Mouse (Mus musculus): ENCODE measurements around the gene Gjd2.

The Gjd2 gene

DNA sequence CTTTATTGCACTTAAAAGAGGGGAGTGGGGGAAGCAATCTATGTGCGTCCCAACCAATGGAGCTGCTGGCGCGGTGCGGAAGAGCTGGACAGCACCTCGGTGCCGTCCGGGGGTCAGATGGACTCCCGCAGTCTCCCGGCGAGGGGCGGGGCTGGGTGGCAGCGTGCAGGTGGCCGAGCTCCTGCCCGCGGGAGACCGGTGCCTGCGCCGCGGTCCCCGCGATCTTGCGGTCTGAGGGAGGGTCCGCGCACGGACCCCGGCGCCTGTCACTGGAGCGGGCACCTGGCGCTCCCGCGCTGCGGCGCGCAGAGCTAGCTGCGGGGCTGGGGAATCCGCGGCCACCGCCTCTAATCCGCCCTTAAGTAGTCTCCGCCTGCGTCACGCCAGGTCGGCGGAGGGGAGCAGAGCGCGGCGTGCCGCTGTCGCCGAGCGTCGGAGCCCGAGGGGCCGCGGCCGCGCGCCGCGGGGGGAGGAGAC, at the start of gene Gjd2:
Gene Gjd2, minus strand, starts transcription at position 325 of the 477 bp plus-strand sequence.
- DNase-seq, result no peak

DNA sequence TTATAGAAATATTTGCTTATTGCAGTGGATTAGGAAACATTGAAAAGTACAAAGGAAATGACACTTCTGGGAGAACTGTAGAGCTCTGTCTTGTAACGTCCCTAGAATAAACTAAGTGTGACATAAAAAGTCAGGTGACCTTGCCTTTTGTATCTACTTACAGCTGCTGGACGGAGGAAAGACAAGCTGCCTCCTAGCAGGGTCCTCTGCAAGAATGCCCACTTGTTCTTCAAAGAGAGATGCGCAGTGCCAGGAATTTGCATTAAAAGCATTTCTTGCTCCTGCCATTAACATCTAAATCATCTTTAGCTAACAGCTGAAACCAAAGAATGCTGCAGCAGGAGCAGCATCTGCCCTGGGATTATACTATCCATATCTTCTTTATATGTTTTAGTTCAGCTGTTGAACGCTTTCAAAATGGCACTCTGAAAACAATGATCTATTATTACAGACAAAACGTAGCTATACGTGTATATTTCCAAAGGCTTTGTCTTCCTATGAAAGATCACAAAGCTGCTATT, 46.7 kb upstream of the Gjd2 start:
- no peak for DNase-seq

DNA sequence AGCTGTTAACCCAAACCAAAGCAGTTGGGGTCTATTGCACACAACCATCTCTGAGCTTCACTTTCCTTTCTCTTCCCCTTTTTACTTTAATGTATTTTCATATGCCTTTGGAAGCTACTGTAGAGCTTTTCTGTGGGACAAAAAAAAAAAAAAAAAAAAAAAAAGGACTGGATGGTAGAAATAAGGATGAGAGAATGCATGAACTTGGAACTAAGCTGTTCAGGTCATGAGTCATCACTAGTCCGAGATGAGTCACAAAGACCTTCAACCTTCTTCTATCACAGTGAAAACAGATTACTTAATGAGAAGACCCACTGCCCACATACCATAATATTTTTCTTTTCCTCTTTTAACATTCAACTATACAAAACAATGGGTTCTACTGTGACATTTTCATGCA, 46.2 kb upstream of the Gjd2 start:
- no peak for DNase-seq

DNA sequence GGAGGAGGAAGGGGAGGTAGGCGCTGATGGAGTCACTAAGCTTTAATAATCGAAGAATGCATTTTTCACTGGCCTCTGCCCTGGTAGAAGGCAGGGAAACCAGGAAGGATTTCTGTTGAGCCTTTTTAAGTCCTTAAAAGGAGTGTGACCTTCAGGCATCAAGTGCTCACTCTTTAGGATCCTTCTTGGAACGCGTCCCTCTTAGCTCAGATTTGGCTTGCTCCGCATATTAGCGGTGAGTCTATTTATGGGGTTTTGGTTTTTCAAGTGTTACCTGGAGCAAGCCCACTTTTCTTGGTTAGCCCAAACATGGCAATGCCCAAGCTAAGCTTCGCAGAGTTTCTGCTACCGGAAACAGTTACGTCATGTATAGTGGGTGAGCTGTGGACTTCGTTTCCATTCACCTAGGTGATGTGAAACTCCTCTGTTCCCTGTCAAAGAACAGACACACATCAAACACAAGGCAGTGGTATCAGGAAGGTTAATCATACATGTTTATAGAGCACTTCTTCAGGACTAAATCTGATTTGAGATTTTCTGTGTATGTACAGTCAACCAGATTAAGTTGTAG, 44.9 kb upstream of the Gjd2 start:
- no peak for DNase-seq

DNA sequence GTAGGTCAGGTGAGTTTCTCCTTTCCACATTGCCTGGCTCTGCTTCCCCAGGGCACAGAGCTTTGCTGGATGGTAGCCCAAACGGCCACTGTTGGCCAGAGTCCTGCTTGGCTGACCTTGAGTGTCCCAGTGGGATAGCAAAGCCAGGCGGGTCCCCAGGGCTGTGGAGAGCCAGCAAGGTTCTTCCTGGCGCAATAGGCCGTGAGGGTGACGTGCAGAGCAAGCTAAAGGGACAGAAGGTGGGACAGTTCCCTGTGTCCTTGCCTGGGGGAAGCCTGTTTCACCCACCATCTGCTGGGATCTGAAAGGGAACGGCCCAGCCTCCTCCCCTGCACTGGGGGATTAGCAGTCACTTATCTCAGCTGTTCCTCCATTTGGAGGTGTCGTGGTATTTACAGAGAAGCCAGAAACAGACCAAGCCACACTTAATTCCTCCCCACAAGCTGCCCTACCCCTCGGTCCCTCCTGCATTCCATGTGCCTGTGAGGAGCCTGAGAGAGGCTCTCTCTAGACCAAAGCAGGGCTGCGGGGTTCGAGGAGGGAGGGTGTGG, 44.0 kb upstream of the Gjd2 start:
- DNase-seq, result no peak

DNA sequence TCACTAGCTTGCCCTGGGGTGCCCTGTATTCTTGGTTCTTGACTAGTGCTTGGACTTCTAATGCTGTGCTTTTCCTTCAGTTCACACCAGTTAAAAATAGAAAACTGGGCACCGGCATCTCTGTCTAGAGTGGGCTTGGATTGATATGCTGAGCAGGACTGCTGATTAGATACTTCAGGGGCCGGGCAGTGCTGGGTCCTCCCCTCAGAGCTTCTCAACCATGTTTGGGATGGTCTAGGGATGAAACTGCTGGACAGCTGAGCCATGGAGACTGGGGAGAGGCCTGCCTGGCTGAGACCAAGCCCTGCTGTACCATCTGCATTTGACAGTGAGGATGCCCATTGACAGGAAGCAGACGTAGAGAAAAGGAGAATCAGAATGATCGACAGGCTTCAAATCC, 40.7 kb upstream of the Gjd2 start:
- DNase-seq, result no peak

DNA sequence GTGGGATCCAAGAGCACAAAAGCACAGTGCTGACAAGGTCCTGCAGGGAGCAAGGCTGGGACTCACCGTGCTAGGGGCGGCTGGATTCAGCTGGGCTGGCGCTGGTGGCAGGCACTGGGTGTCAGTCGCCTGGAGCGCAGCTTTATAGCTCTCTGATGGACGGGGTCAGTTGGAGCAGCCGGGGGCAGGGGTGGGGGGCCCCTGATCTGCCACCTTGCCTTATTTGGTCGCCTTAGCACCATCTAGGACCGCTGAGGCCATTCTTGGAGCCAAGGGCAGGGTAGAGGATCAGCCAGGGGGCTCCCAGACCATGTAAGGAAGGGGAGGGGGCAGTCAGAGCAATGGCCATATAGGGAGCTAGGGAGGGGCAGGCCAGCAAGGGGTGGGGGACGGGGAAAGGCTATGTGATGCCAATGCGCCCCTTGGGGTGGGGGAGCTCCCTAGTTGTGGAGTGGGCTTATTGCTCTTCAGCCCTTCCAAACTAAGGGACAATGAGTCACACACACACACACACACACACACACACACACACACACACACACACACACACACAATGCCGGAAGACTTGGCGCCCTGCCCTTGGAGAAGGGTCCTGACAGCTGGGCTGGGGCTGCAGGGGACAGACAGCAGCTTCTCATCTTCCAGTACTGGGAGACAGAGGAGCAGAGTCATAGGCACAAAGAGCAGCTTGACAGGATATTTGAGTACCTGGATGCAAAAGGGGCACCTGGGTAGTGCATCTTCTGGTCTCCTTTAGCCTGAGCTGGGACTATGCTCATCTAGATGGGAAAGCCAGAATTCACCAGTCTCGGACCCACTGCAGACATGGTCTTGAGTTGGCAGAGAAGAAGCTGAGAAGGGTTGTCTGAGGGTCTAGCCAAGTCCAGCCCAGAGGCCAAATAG, 39.5 kb upstream of the Gjd2 start, which contains the start of gene Actc1:
Gene Actc1, minus strand, starts transcription at position 853 of the 903 bp plus-strand sequence.
- DNase-seq, result no peak

DNA sequence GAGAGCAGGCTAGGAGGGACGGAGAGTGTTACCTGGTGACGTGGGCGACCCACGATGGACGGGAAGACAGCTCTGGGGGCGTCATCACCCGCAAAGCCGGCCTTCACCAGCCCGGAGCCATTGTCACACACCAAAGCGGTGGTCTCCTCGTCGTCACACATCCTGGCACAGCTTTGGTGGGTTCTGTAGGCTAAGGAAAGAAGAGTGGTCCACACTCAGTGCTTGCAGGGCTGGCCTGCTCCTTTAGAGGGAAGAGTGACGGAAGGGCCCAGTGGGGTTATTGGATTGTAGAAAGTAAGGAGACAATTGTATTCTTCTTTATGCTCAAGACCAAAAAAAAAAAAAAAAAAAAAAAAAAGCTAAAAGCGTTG, 38.4 kb upstream of the Gjd2 start:
- no peak for DNase-seq

DNA sequence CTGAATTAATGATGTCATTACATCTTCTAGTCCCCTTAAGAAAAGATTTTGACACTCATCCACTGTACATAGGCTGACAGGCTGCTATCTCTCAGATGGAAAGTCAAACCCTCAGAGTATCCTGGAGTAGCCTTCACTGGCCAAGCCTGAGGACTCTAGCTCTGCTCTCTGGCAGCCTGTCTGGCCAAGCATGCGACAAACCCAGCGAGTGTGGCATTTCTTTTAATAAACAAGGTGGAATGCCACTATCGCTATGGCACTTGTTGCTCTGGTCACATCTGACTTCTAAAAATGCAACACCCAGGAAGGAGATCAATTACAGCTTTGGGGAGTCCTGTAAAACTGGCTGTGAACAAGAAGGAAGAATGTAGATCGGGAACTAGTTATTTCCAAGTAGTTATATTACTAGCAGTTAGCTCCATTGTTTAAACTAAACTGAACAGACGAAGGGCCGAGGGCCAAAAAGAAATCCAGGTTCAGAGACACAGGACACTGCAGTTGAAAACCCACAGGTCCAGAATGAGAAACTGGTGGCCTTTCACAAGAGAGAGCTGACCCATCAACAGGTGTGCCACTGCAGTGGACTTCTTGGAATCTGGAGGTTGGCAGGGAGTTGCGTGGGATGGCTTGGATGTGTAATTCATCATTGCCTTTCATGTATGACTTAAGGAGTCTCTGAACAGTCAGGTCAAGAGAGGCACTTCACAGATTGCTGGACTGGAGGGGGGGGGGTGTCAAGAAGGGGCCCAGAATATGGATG, 37.9 kb upstream of the Gjd2 start:
- no peak for DNase-seq

DNA sequence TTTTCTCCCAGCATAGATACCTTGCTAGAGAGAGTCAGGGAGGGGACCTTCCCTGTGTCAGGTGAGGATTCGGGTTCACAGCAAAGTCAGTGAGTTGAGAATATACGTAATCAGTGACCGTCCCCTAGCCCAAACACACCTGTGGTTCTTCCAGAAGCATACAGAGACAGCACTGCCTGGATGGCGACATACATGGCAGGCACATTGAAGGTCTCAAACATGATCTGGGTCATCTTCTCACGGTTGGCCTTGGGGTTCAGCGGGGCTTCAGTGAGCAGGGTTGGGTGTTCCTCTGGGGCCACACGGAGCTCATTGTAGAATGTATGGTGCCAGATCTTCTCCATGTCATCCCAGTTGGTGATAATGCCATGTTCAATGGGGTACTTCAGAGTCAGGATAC, 36.7 kb upstream of the Gjd2 start:
- no peak for DNase-seq

DNA sequence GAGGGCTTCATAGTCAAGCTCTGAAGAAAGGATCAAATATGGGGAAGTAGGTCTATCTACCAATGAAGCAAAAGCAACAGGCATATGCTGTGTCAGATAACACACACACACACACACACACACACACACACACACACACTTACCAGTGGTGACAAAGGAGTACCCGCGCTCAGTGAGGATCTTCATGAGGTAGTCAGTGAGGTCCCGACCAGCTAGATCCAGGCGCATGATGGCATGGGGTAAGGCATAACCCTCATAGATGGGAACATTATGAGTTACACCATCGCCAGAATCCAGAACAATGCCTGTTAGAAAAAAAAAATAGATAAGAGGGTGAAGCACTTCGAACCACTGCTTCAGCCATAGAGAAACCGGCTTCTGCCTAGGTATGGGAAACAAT, 36.0 kb upstream of the Gjd2 start:
- no peak for DNase-seq

DNA sequence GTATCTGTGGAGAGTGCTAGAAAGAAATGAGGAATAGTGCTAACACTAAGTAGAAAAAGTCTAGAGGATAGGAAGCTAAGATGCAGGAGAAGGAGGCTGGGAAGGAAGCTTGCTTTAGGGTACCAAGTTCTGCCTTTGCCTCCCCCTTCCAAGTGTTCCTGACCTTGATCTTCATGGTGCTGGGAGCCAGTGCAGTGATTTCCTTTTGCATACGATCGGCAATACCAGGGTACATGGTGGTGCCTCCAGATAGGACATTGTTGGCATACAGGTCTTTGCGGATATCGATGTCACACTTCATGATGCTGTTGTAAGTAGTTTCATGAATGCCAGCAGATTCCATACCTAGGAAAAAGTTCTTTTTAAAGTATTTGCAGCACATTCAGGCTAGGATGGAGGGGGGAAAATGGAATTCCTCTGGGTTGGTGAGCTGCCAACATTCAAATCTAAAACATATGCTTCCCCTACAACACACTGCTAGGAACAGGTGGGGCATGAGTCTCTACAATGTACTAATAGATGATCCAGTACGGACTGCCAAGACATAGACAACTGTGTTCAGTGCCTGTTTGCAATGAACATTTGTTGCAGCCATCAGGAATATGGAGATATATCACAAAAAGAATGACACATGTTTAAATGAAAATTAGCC, 34.7 kb upstream of the Gjd2 start:
- DNase-seq, result no peak

DNA sequence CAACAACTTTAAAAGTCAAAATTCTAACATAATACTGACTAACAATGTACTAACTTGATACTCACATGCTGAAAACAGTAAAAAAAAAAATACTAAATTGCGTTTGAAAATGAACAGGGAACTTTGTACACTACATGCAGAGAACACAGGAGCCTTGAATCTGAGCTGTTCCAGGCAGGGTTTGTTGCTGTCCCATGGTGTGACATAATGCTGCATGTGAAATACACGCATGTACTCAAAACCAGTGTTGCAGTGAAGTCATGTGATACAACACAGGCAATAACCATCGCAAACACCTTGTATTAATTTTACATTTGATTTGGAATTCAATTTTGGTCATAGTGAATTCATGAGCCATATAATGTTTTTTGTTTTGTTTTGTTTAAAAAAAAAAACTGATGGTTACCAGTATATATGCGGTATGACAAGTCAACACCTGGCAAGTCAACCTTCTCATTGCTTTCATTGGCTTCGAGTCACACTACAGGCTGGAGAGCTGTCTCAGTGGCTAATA, 32.8 kb upstream of the Gjd2 start:
- DNase-seq, result no peak

DNA sequence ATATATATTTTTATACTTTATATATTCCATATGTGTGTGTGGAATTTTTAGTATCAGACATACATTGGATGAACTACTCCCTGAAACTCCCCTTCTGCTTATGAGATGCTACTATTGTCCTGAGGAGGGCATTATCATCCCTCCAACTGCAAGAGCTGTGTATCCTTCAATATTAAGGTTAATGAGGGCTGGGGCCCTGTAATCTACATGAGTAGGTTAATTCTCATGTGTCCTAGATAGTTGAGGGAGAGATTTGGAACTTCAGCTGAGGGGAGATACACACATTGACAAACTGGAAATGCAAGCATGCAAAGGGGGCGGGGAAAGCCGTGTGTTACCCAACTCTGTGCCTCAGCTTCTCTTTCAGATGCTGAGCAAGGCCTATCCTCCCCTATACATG, 24.5 kb upstream of the Gjd2 start:
- no peak for DNase-seq

DNA sequence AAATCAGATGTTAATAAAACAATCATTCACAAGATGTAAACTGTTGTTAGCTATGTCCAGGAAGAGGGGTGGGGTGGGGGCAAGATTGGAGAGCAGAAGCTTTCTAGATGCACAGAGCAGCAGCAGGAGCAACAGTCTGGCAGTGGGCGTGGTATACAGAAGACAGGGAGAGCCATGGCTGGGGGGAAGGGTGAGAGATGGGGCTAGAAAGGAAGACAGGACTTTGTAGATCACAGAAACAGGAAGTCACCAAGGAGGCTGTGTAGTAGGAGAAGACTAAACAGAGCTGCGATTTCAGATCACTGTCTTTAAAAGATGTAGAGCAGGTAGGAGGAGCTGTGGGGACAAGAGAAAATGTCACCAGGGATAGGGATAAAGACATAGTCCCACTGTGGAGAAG, 18.8 kb upstream of the Gjd2 start:
- no peak for DNase-seq

DNA sequence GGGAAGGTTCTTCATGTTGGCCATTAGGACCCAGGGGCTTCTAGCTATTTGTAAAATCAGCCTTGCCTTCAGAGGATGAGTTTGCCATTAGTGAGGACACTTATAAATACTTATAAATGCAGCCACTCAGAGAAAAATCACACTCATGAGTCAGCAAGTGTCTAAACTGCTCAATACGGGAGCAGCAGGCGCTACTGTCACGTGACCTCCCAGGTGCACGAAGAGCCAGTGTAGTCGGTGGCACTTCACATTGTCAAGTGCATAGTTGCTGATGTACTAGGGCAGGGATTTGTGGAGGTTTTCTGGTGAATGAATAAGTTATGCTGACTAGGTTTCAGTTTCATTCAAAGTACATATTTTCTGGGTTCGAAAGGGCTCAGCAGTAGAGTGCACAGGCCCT, 10.0 kb upstream of the Gjd2 start:
- DNase-seq, result no peak

DNA sequence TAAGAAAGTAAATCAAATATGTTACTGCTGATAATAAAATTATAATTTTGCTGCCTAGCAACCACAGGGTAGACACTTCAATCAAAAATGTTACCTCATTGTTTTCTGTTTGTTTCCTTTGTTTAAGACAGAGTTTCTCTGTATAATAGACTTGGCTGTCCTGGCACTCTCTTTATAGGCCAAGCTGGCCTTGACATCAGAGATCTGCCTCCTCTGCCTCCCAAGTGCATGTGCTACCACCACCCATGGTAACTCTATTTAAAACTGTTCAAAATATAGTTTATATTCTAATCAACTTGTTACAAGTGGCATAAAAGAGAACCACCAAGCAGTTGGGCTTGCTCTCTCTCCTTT, 6.8 kb upstream of the Gjd2 start:
- no peak for DNase-seq

DNA sequence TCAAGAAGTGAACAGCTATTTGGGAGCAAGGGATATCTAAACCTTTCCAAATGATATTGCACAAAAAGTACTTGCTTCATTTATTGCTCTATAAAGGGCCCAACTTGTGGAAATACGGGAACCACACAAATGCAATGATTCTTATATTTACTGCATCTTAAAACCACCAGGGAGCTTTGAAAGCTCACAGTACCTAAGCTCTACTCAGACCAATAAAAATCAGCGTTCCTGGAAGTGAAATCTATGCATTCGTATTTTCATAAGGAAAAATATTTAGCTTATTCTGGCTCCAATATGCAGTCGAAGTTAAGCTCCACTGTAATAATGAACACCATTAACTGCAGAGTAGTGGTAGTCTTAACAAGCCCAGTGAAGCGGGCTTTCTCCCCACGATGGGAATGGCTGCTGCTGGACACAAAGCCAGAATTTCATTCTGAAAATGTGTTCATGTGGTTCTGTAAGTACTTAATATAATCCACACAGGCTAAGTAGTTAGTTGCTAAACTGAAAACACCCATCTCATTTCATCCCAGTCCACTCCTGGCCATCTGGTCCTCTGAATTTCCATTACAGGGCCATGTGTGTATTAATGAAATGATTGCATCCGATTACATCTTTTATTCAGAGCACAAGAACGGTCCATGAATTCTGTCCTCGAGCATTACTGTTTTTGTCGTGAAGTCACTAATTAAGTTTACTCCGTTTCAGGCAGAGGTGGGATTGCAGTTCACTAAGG, 6.2 kb upstream of the Gjd2 start:
- DNase-seq, result no peak

DNA sequence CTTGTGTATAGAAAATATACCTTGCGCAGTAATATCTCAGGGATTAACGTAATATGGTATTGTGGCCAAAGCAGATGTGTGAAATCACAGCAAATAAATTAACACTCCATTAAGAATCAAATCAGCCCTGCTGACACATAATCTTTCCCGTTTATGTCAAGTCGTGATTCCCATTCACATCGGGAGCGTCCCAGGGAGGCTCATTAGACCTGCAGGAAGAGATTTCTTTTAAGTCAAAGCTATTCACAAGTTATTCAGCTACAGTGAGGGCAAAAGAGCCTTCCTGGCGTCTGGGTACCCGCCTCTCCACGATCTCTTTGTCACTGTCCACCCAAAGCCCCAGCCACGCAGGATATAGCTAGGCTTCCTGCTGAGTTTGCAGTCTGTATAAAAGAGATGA, 4.7 kb upstream of the Gjd2 start:
- DNase-seq, result no peak

DNA sequence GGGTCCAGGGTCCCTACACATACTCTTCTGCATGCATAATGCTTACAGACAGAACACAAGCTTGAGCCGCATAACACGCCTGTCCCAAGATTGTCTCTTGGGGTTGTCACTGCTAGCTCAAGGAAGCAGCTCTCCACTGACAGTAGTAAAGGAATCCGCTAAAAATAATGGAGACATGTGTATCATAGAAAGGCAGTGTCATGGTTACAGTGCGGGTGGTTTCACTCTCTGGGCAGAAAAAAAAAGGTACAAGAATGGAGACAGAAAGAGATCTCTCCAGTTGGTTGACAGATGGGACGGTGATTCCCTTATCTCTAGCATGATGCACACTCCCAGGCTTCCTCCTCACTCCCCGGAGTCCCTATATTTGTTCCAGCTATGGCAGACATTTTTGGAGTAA, 1.4 kb upstream of the Gjd2 start:
- no peak for DNase-seq

DNA sequence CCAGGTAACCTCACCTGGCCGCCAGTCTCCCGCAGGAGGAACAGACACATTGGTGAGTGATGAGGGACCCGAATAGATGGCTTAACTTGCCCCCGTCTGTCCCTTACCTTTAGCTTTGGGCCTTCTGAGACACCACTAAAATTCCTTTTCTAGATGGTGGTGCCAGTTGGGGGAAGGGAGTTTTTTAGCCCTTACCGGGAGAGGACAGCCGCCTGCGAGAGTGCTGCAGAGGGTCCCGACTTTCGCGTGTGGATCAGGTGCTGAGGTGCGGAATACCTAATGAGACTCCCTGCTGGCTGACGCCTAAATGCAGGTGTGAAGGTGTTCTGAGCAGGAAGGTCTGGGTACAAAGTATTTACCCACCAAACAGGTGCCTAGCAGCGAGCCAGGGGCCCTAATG, 427 bp upstream of the Gjd2 start:
- DNase-seq, result no peak

DNA sequence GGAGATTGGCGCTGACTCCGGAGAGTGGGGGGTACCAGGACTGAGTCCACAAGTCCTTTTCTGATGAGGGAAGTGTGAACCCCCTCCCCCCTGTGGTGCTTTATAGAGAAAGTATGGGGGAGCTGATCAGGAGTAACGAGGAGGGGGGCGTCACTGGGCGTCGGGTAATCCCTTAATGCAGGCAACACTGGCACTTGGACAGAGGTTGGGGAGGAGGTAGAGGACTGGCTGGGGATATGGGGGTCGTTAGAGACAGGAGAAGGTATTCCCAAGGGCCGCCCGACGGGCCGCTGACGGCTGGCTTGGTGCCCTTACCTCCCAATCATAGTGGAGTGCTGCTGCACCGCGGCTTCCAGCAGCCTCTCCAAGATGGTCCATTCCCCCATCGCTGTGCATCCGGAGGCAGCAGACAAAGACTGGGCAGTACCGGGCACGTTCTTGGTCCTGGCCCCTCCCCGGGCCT, 639 bp downstream of the Gjd2 start:
- no peak for DNase-seq
